Mouse (Mus musculus) neural tube, embryonic 11.5 days (tissue): ENCODE results near the gene Cry2. TPM values are rescaled to one million over a fixed set of nuclear protein-coding genes. Genes with fewer than 3 reads are reported as not detected.
"Not testable (repeated sequence)": the region's sequence is repeated elsewhere in the genome, so short reads cannot be mapped to it uniquely, and the experiment has no call there.

Experiments used
- ATAC-seq: fragments of 200-750 bp; cut with Nextera tagmentation; 2 replicates; pipeline ENCODE4 v1.8.0; 2017; ENCODE audit warnings: moderate number of reproducible peaks, mild to moderate bottlenecking, moderate TSS enrichment, moderate library complexity; ENCODE audit not compliant: insufficient read depth, low FRiP score, low TSS enrichment
- DNase-seq: peaks from one replicate; pipeline ENCODE4 v3.0.0-alpha.2; 2015; ENCODE audit warnings: low spot score
- H3K27ac ChIP-seq: fragments of 300-500 bp; sonication (generic); 2 replicates; pipeline ENCODE4 v1.5.1; 2014; ENCODE audit warnings: low read depth, mild to moderate bottlenecking, low read length
- H3K27me3 ChIP-seq: fragments of 300-500 bp; sonication (generic); 2 replicates; pipeline ENCODE4 v1.6.1; 2014; ENCODE audit warnings: mild to moderate bottlenecking, low read length, mixed read lengths; ENCODE audit not compliant: control insufficient read depth, insufficient read depth
- H3K36me3 ChIP-seq: fragments of 300-500 bp; sonication (generic); 2 replicates; pipeline ENCODE4 v1.6.1; 2014; ENCODE audit warnings: mild to moderate bottlenecking, low read length, moderate library complexity, mixed read lengths; ENCODE audit not compliant: control insufficient read depth, insufficient read depth
- H3K4me1 ChIP-seq: fragments of 300-500 bp; sonication (generic); 2 replicates; pipeline ENCODE4 v1.6.1; 2014; ENCODE audit warnings: low read length, mixed read lengths; ENCODE audit not compliant: control insufficient read depth, insufficient read depth
- H3K4me2 ChIP-seq: fragments of 300-500 bp; sonication (generic); 2 replicates; pipeline ENCODE4 v1.6.1; 2014; ENCODE audit warnings: low read depth, mild to moderate bottlenecking, moderate library complexity
- H3K4me3 ChIP-seq: fragments of 300-500 bp; sonication (generic); 2 replicates; pipeline ENCODE4 v1.5.1; 2014; ENCODE audit warnings: low read depth, low read length
- H3K9ac ChIP-seq: fragments of 300-500 bp; sonication (generic); 2 replicates; pipeline ENCODE4 v1.6.1; 2014; ENCODE audit warnings: mild to moderate bottlenecking, low read length
- H3K9me3 ChIP-seq: fragments of 300-500 bp; sonication (generic); 2 replicates; pipeline ENCODE4 v1.6.1; 2016; ENCODE audit warnings: low read length; ENCODE audit not compliant: control insufficient read depth
- WGBS: fragments of 180-500 bp; shearing (Covaris S2); extraction: QIAGEN DNeasy Blood & Tissue Kit; methylation state at CpG from one replicate; pipeline ENCODE4 v1.1.7; 2014; 5-methylcytosine and 5-hydroxymethylcytosine counted together
- polyA plus RNA-seq: library from polyadenylated mRNA; unstranded; fragments of >200 nt; fragmentation: Nextera tagmentation; extraction: Ambion mirVana; gene quantifications from 2 replicates; pipeline ENCODE4 v1.2.1, GENCODE M21; 2014

Cry2 gene
- polyA plus RNA-seq: 21.4 and 22.3 TPM in 2 replicates

- H3K9ac ChIP-seq: peak within 1 kb of the TSS; percentile 77
- H3K27ac ChIP-seq: 0 out of 2 replicates have a peak within 1 kb of the TSS, but pooled peaks have one; percentile 67
- H3K36me3 ChIP-seq: no peaks in the 10 kb centered on the region
- WGBS: under 1% methylated on average over 61 of the region's 76 CpGs
- no peaks in the 10 kb centered on the region for H3K27me3 ChIP-seq
- H3K4me1 ChIP-seq: peaks cover 24% of the 10 kb centered on the region
- H3K9me3 ChIP-seq: no peaks in the 10 kb centered on the region
- H3K4me3 ChIP-seq: peak within 1 kb of the TSS; percentile 82
- H3K4me2 ChIP-seq: peak within 1 kb of the TSS; percentile 88
- peak; percentile 99 for DNase-seq
- ATAC-seq: peak; percentile 99
Observed at GRCm38 (mm10) chr2:92433578-92434374, at the start of gene Cry2. Gene Cry2, minus strand, starts transcription at chr2:92434043.

- no peaks in the 10 kb centered on the region for H3K36me3 ChIP-seq
- ATAC-seq (no peak), DNase-seq (no peak)
- no peak overlapping the region for H3K4me2 ChIP-seq
- H3K27ac ChIP-seq: no peak overlapping the region
- H3K27me3 ChIP-seq: peaks cover 18% of the 10 kb centered on the region
- H3K9me3 ChIP-seq: no peaks in the 10 kb centered on the region
- H3K4me3 ChIP-seq: no peak overlapping the region
- 47% methylated on average over 5 of the region's 5 CpGs for WGBS
- peaks cover 8% of the 10 kb centered on the region; the same call in 1 of the 2 replicates for H3K4me1 ChIP-seq
- no peak overlapping the region for H3K9ac ChIP-seq
Observed at GRCm38 (mm10) chr2:92483505-92483904, 49.7 kb upstream of the Cry2 start.

GRCm38 (mm10) chr2:92482551-92482950, 48.7 kb upstream of the Cry2 start:
- no peak for ATAC-seq
- no peak overlapping the region for H3K27ac ChIP-seq
- no peak for DNase-seq
- H3K4me3 ChIP-seq: no peak overlapping the region
- WGBS: 88% methylated on average over 1 of the region's 1 CpGs
- peaks cover 8% of the 10 kb centered on the region; the same call in 1 of the 2 replicates for H3K4me1 ChIP-seq
- no peak overlapping the region for H3K9ac ChIP-seq
- H3K9me3 ChIP-seq: no peaks in the 10 kb centered on the region
- no peaks in the 10 kb centered on the region for H3K36me3 ChIP-seq
- peaks cover 18% of the 10 kb centered on the region for H3K27me3 ChIP-seq
- H3K4me2 ChIP-seq: no peak overlapping the region

GRCm38 (mm10) chr2:92478313-92478688, 44.5 kb upstream of the Cry2 start:
- Histone ChIP-seq H3K4me3 (no peak overlapping the region), H3K9me3 (no peaks in the 10 kb centered on the region), H3K9ac (no peak overlapping the region), H3K36me3 (no peaks in the 10 kb centered on the region), H3K27ac (no peak overlapping the region), H3K4me1 (no peaks in the 10 kb centered on the region), H3K27me3 (no peaks in the 10 kb centered on the region), H3K4me2 (no peak overlapping the region)
- no peak for DNase-seq
- no peak for ATAC-seq
- 91% methylated on average over 4 of the region's 4 CpGs for WGBS

GRCm38 (mm10) chr2:92477672-92478312, 43.9 kb upstream of the Cry2 start:
- ATAC-seq (no peak), DNase-seq (no peak)
- Histone ChIP-seq H3K36me3 (no peaks in the 10 kb centered on the region), H3K9ac (no peak overlapping the region), H3K9me3 (no peaks in the 10 kb centered on the region), H3K4me2 (no peak overlapping the region), H3K27ac (no peak overlapping the region), H3K4me1 (no peaks in the 10 kb centered on the region), H3K4me3 (no peak overlapping the region), H3K27me3 (no peaks in the 10 kb centered on the region)
- WGBS: 83% methylated on average over 12 of the region's 12 CpGs

GRCm38 (mm10) chr2:92476580-92476979, 42.7 kb upstream of the Cry2 start:
- not testable (repeated sequence) for H3K4me3 ChIP-seq, H3K27ac ChIP-seq, DNase-seq, H3K36me3 ChIP-seq, H3K4me1 ChIP-seq, H3K4me2 ChIP-seq, H3K9me3 ChIP-seq, H3K27me3 ChIP-seq, H3K9ac ChIP-seq, ATAC-seq
- 90% methylated on average over 7 of the region's 7 CpGs for WGBS

- WGBS: 69% methylated on average over 2 of the region's 2 CpGs
- Histone ChIP-seq H3K9me3 (no peaks in the 10 kb centered on the region), H3K27me3 (no peaks in the 10 kb centered on the region), H3K36me3 (no peaks in the 10 kb centered on the region), H3K4me2 (no peak overlapping the region), H3K9ac (no peak overlapping the region), H3K4me1 (no peaks in the 10 kb centered on the region), H3K4me3 (no peak overlapping the region), H3K27ac (no peak overlapping the region)
- ATAC-seq: no peak
- no peak for DNase-seq
Observed at GRCm38 (mm10) chr2:92475711-92476110, 41.9 kb upstream of the Cry2 start.

- Histone ChIP-seq H3K36me3 (no peaks in the 10 kb centered on the region), H3K9ac (no peak overlapping the region), H3K4me2 (no peak overlapping the region), H3K4me1 (no peaks in the 10 kb centered on the region), H3K27me3 (no peaks in the 10 kb centered on the region), H3K9me3 (no peaks in the 10 kb centered on the region), H3K4me3 (no peak overlapping the region), H3K27ac (no peak overlapping the region)
- ATAC-seq: no peak
- DNase-seq: no peak
- WGBS: 75% methylated on average over 3 of the region's 3 CpGs
Observed at GRCm38 (mm10) chr2:92474920-92475319, 41.1 kb upstream of the Cry2 start.
